Mouse (Mus musculus): ENCODE data around the gene Nt5c1b. TPM values are rescaled to one million over a fixed set of nuclear protein-coding genes. Genes with fewer than 3 reads are reported as not detected.

The Nt5c1b gene
- polyA plus RNA-seq (2015; fragmentation: Nextera tagmentation; extraction: Ambion mirVana): not detected in 2 replicates

- 66% methylated on average over 3 of the region's 3 CpGs for WGBS
Measured at GRCm38 (mm10) chr12:10369673-10370072, at the start of gene Nt5c1b. Gene Nt5c1b, plus strand, starts transcription at chr12:10369973.

GRCm38 (mm10) chr12:10327651-10328050, 42.1 kb upstream of the Nt5c1b start:
- no peak for ATAC-seq (ENCODE audit: borderline replicate concordance, extremely low read depth, low FRiP score, low TSS enrichment)
- H3K4me3 ChIP-seq: no peak overlapping the region
- no peaks in the 10 kb centered on the region for H3K9me3 ChIP-seq
- H3K27ac ChIP-seq: no peak overlapping the region
- no peak overlapping the region for H3K9ac ChIP-seq
- no peak overlapping the region for H3K4me2 ChIP-seq
- WGBS: 38% methylated on average over 10 of the region's 10 CpGs
- H3K27me3 ChIP-seq: no peaks in the 10 kb centered on the region
- H3K36me3 ChIP-seq: no peaks in the 10 kb centered on the region
- no peaks in the 10 kb centered on the region for H3K4me1 ChIP-seq

More at GRCm38 (mm10) chr12:10369673-10370072, at the start of gene Nt5c1b:
- no peaks in the 10 kb centered on the region for H3K36me3 ChIP-seq
- no peak for ATAC-seq (ENCODE audit: borderline replicate concordance, extremely low read depth, low FRiP score, low TSS enrichment)
- no peaks in the 10 kb centered on the region for H3K9me3 ChIP-seq
- no peak within 1 kb of the TSS for H3K9ac ChIP-seq
- H3K27ac ChIP-seq: no peak within 1 kb of the TSS
- H3K4me3 ChIP-seq: no peak within 1 kb of the TSS
- H3K4me2 ChIP-seq: no peak within 1 kb of the TSS
- no peaks in the 10 kb centered on the region for H3K4me1 ChIP-seq
- H3K27me3 ChIP-seq: no peaks in the 10 kb centered on the region

- 93% methylated on average over 2 of the region's 2 CpGs for WGBS
- Histone ChIP-seq H3K27me3 (no peaks in the 10 kb centered on the region), H3K9me3 (no peaks in the 10 kb centered on the region), H3K36me3 (no peaks in the 10 kb centered on the region), H3K4me2 (no peak overlapping the region), H3K9ac (no peak overlapping the region), H3K4me3 (no peak overlapping the region), H3K27ac (no peak overlapping the region), H3K4me1 (no peaks in the 10 kb centered on the region)
- ATAC-seq (ENCODE audit: borderline replicate concordance, extremely low read depth, low FRiP score, low TSS enrichment): no peak
Measured at GRCm38 (mm10) chr12:10329460-10329859, 40.3 kb upstream of the Nt5c1b start.

- no peak overlapping the region for H3K9ac ChIP-seq
- H3K4me1 ChIP-seq: no peaks in the 10 kb centered on the region
- no peaks in the 10 kb centered on the region for H3K9me3 ChIP-seq
- no peak overlapping the region for H3K27ac ChIP-seq
- H3K4me3 ChIP-seq: no peak overlapping the region
- 45% methylated on average over 5 of the region's 5 CpGs for WGBS
- ATAC-seq (ENCODE audit: borderline replicate concordance, extremely low read depth, low FRiP score, low TSS enrichment): no peak
- no peaks in the 10 kb centered on the region for H3K36me3 ChIP-seq
- no peak overlapping the region for H3K4me2 ChIP-seq
- no peaks in the 10 kb centered on the region for H3K27me3 ChIP-seq
Measured at GRCm38 (mm10) chr12:10340604-10341003, 29.2 kb upstream of the Nt5c1b start.

GRCm38 (mm10) chr12:10350706-10351105, 19.1 kb upstream of the Nt5c1b start:
- Histone ChIP-seq H3K4me3 (no peak overlapping the region), H3K9me3 (no peaks in the 10 kb centered on the region), H3K27ac (no peak overlapping the region), H3K36me3 (no peaks in the 10 kb centered on the region), H3K4me1 (no peaks in the 10 kb centered on the region), H3K4me2 (no peak overlapping the region), H3K9ac (no peak overlapping the region), H3K27me3 (no peaks in the 10 kb centered on the region)
- no peak for ATAC-seq (ENCODE audit: borderline replicate concordance, extremely low read depth, low FRiP score, low TSS enrichment)
- WGBS: 50% methylated on average over 3 of the region's 3 CpGs

- ATAC-seq (ENCODE audit: borderline replicate concordance, extremely low read depth, low FRiP score, low TSS enrichment): no peak
- 53% methylated on average over 6 of the region's 6 CpGs for WGBS
- H3K4me1 ChIP-seq: no peaks in the 10 kb centered on the region
Measured at GRCm38 (mm10) chr12:10357756-10358155, 12.0 kb upstream of the Nt5c1b start.

GRCm38 (mm10) chr12:10390671-10391441, 21.1 kb downstream of the Nt5c1b start, which contains the start of gene Rdh14:
Gene Rdh14, plus strand, starts transcription at chr12:10390772.
- Histone ChIP-seq H3K27ac (peak within 1 kb of the TSS; percentile 96), H3K4me3 (peak within 1 kb of the TSS; percentile 66), H3K9ac (peak within 1 kb of the TSS; percentile 79), H3K36me3 (peaks cover 8% of the 10 kb centered on the region; the same call in 1 of the 2 replicates), H3K4me1 (peaks cover 7% of the 10 kb centered on the region), H3K9me3 (no peaks in the 10 kb centered on the region), H3K4me2 (peak within 1 kb of the TSS; percentile 73), H3K27me3 (no peaks in the 10 kb centered on the region)
- peak; percentile 97 for ATAC-seq (ENCODE audit: borderline replicate concordance, extremely low read depth, low FRiP score, low TSS enrichment)
- under 1% methylated on average over 53 of the region's 53 CpGs for whole genome bisulfite sequencing

More at GRCm38 (mm10) chr12:10357756-10358155, 12.0 kb upstream of the Nt5c1b start:
- H3K4me2 ChIP-seq: no peak overlapping the region
- no peaks in the 10 kb centered on the region for H3K9me3 ChIP-seq
- no peaks in the 10 kb centered on the region for H3K36me3 ChIP-seq
- no peak overlapping the region for H3K27ac ChIP-seq
- H3K4me3 ChIP-seq: no peak overlapping the region
- no peaks in the 10 kb centered on the region for H3K27me3 ChIP-seq
- H3K9ac ChIP-seq: no peak overlapping the region

- Histone ChIP-seq H3K36me3 (no peaks in the 10 kb centered on the region), H3K9ac (no peak overlapping the region), H3K4me2 (no peak overlapping the region), H3K27me3 (no peaks in the 10 kb centered on the region), H3K4me1 (0 out of 2 replicates have a peak, but pooled peaks cover 5% of the 10 kb centered on the region), H3K4me3 (no peak overlapping the region), H3K9me3 (no peaks in the 10 kb centered on the region), H3K27ac (no peak overlapping the region)
- no peak for ATAC-seq (ENCODE audit: borderline replicate concordance, extremely low read depth, low FRiP score, low TSS enrichment)
- 37% methylated on average over 1 of the region's 1 CpGs for WGBS
Measured at GRCm38 (mm10) chr12:10400788-10401187, 31.0 kb downstream of the Nt5c1b start.

- ATAC-seq (ENCODE audit: borderline replicate concordance, extremely low read depth, low FRiP score, low TSS enrichment): no peak
- whole genome bisulfite sequencing: 61% methylated on average over 9 of the region's 9 CpGs
Measured at GRCm38 (mm10) chr12:10402421-10403115, 32.8 kb downstream of the Nt5c1b start.

GRCm38 (mm10) chr12:10410511-10411179, 40.9 kb downstream of the Nt5c1b start:
- WGBS: 80% methylated on average over 3 of the region's 3 CpGs
- no peaks in the 10 kb centered on the region for H3K9me3 ChIP-seq
- H3K27me3 ChIP-seq: no peaks in the 10 kb centered on the region
- no peak overlapping the region for H3K27ac ChIP-seq
- no peaks in the 10 kb centered on the region for H3K4me1 ChIP-seq
- H3K4me3 ChIP-seq: no peak overlapping the region
- H3K4me2 ChIP-seq: no peak overlapping the region
- no peak overlapping the region for H3K9ac ChIP-seq
- no peak for ATAC-seq (ENCODE audit: borderline replicate concordance, extremely low read depth, low FRiP score, low TSS enrichment)
- H3K36me3 ChIP-seq: no peaks in the 10 kb centered on the region

More at GRCm38 (mm10) chr12:10402421-10403115, 32.8 kb downstream of the Nt5c1b start:
- H3K4me3 ChIP-seq: no peak overlapping the region
- no peak overlapping the region for H3K27ac ChIP-seq
- H3K4me1 ChIP-seq: 0 out of 2 replicates have a peak, but pooled peaks cover 5% of the 10 kb centered on the region
- H3K27me3 ChIP-seq: no peaks in the 10 kb centered on the region
- H3K9ac ChIP-seq: no peak overlapping the region
- H3K36me3 ChIP-seq: no peaks in the 10 kb centered on the region
- H3K9me3 ChIP-seq: no peaks in the 10 kb centered on the region
- H3K4me2 ChIP-seq: no peak overlapping the region

GRCm38 (mm10) chr12:10411453-10411852, 41.7 kb downstream of the Nt5c1b start:
- Histone ChIP-seq H3K4me1 (no peaks in the 10 kb centered on the region), H3K4me3 (no peak overlapping the region), H3K9ac (no peak overlapping the region), H3K4me2 (no peak overlapping the region), H3K27me3 (no peaks in the 10 kb centered on the region), H3K27ac (no peak overlapping the region), H3K9me3 (no peaks in the 10 kb centered on the region), H3K36me3 (no peaks in the 10 kb centered on the region)
- WGBS: 95% methylated on average over 1 of the region's 1 CpGs
- ATAC-seq (ENCODE audit: borderline replicate concordance, extremely low read depth, low FRiP score, low TSS enrichment): no peak
